Comparison of ENCODE assay signal across 39 mouse cellular contexts in the genomic region with DNA sequence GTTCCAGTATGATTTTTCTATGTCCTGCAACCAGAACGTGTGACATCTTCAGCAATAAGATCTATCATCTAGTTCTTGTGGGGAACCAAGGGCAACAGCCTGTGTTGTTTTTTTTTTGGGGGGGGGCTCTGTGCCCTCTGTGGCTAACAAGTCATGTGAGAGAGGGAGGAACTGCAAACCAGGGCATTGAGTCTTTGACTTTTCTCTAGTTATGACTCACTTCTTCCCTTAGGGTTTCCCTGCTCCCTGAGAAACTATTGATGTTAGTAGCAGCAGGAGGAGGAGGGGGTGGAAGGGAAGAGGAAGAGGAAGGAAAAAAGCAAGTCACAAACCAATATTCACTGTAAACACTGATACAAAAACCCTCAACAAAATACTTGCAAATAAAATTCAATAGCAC. TPM values are rescaled to one million over a fixed set of nuclear protein-coding genes. Genes with fewer than 3 reads are reported as not detected.
"Had no signal": no experiment of that assay in that cellular context is flagged by ENCODE, and none has a peak within 500 bp of the region (broad histone marks: within the 10 kb centered on the region; RNA-seq: fewer than 3 reads in every experiment).

No protein-coding gene starts in this region.

- H3K4me1 ChIP-seq: intestine, embryonic 15.5 days; liver, embryonic 12.5 days had no signal

- DNase-seq: gastrocnemius, postnatal 14 days; gastrocnemius, postnatal 36 days; heart, adult 18-20 months; heart, postnatal 10 days; heart, postnatal 4 days; kidney, adult 18-20 months; kidney, adult 8-10 months; kidney, postnatal 10 days; kidney, postnatal 25 days; kidney, postnatal 4 days; left cerebral cortex, postnatal 4 days had no signal

- H3K9ac ChIP-seq: heart, embryonic 12.5 days; hindbrain, embryonic 12.5 days; hindbrain, embryonic 14.5 days; intestine, embryonic 15.5 days; limb, embryonic 13.5 days; limb, embryonic 15.5 days; liver, embryonic 12.5 days; liver, embryonic 14.5 days had no signal

- H3K36me3 ChIP-seq: heart, embryonic 10.5 days; heart, embryonic 12.5 days; hindbrain, embryonic 10.5 days; hindbrain, embryonic 12.5 days; intestine, embryonic 15.5 days; limb, embryonic 13.5 days; limb, embryonic 15.5 days; liver, embryonic 12.5 days had no signal

- H3K4me2 ChIP-seq: heart, embryonic 12.5 days; hindbrain, embryonic 12.5 days; hindbrain, embryonic 14.5 days; intestine, embryonic 15.5 days; limb, embryonic 13.5 days; limb, embryonic 15.5 days; liver, embryonic 12.5 days had no signal

- H3K27me3 ChIP-seq: hindbrain, embryonic 12.5 days; intestine, embryonic 15.5 days; limb, embryonic 13.5 days; limb, embryonic 15.5 days had no signal

- H3K4me3 ChIP-seq: heart, embryonic 10.5 days; heart, embryonic 12.5 days; hindbrain, embryonic 10.5 days; hindbrain, embryonic 12.5 days; intestine, embryonic 15.5 days; layer of hippocampus, adult 2 months; left cerebral cortex, adult 2 months; limb, embryonic 13.5 days; limb, embryonic 15.5 days; liver, embryonic 12.5 days had no signal

- H3K27ac ChIP-seq: heart, embryonic 10.5 days; hindbrain, embryonic 10.5 days; hindbrain, embryonic 12.5 days; hindbrain, embryonic 14.5 days; intestine, embryonic 15.5 days; layer of hippocampus, adult 2 months; left cerebral cortex, adult 2 months; limb, embryonic 13.5 days; limb, embryonic 15.5 days; liver, embryonic 12.5 days; liver, embryonic 14.5 days had no signal

- H3K9me3 ChIP-seq: hindbrain, embryonic 12.5 days; intestine, embryonic 15.5 days; limb, embryonic 15.5 days had no signal

RNA-seq across cellular contexts. Expression of a gene that starts 5.4 kb away (rescaled TPM):
- polyA plus RNA-seq: inflammation-experienced regulatory T-cells, adult 6 months had no signal

RNA-seq across cellular contexts. Expression of a gene that starts 19.2 kb away (rescaled TPM):
- total RNA-seq: gastrocnemius, adult 8-10 months; gastrocnemius, postnatal 14 days; gastrocnemius, postnatal 36 days; heart, adult 18-20 months; heart, adult 8-10 months; heart, postnatal 25 days; layer of hippocampus, adult 2 months; layer of hippocampus, postnatal 25 days; left cerebral cortex, adult 2 months; left cerebral cortex, postnatal 10 days; left cerebral cortex, postnatal 25 days; liver, adult 2 months had no signal
- polyA plus RNA-seq: heart, embryonic 10.5 days; heart, embryonic 12.5 days; heart, embryonic 14.5 days; heart, embryonic 16.5 days; hindbrain, embryonic 10.5 days; hindbrain, embryonic 12.5 days; hindbrain, embryonic 14.5 days; hindbrain, embryonic 16.5 days; inflammation-experienced regulatory T-cells, adult 6 months; intestine, embryonic 15.5 days; kidney, embryonic 14.5 days; kidney, embryonic 16.5 days; limb, embryonic 11.5 days; limb, embryonic 13.5 days; limb, embryonic 15.5 days; liver, adult 2 months; liver, embryonic 12.5 days; liver, embryonic 14.5 days; liver, embryonic 16.5 days had no signal

RNA-seq across cellular contexts. Expression of a gene that starts 34.9 kb away (rescaled TPM):
- total RNA-seq: gastrocnemius, adult 8-10 months; gastrocnemius, postnatal 14 days; gastrocnemius, postnatal 36 days; heart, postnatal 10 days; heart, postnatal 25 days; heart, postnatal 4 days; layer of hippocampus, postnatal 25 days; left cerebral cortex, postnatal 10 days; left cerebral cortex, postnatal 25 days; left cerebral cortex, postnatal 4 days; liver, adult 2 months had no signal
- polyA plus RNA-seq: heart, embryonic 10.5 days; heart, embryonic 12.5 days; heart, embryonic 14.5 days; heart, embryonic 16.5 days; hindbrain, embryonic 10.5 days; hindbrain, embryonic 12.5 days; hindbrain, embryonic 14.5 days; hindbrain, embryonic 16.5 days; inflammation-experienced regulatory T-cells, adult 6 months; intestine, embryonic 15.5 days; intestine, postnatal 0 days; kidney, embryonic 14.5 days; kidney, embryonic 16.5 days; limb, embryonic 11.5 days; limb, embryonic 13.5 days; limb, embryonic 15.5 days; liver, adult 2 months; liver, embryonic 12.5 days; liver, embryonic 14.5 days; liver, embryonic 16.5 days had no signal
